Mouse (Mus musculus): ENCODE results near the gene Sf3a3. TPM values are rescaled to one million over a fixed set of nuclear protein-coding genes. Genes with fewer than 3 reads are reported as not detected.

Sf3a3 gene
- total RNA-seq (2021), result 10 to 100 TPM; 26.2 to 32.5 TPM

GRCm38 (mm10) chr4:124714545-124715481 is at the start of gene Sf3a3:
TSS of gene Sf3a3 (plus strand) at chr4:124714776.
- peak; percentile 97 to 98 for DNase-seq
- intact Hi-C loops (cut with DNase I), result loop anchor here (1.0 to 5.0 kb wide), 4 partner anchors 26 to 132 kb away; partner anchors contain the start of genes Inpp5b and Mtf1

GRCm38 (mm10) chr4:124667476-124668033 is 47.0 kb upstream of the Sf3a3 start:
- intact Hi-C loops (cut with DNase I), result loop anchor here (5.0 kb wide), 1 partner anchor 710 kb away; no protein-coding TSS in a partner anchor
- no peak for DNase-seq

GRCm38 (mm10) chr4:124668078-124668477 is 46.5 kb upstream of the Sf3a3 start:
- no peak for DNase-seq
- intact Hi-C loops (cut with DNase I), result loop anchor here (5.0 kb wide), 1 partner anchor 711 kb away; no protein-coding TSS in a partner anchor

- DNase-seq, result no peak
- intact Hi-C loops (cut with DNase I), result no loop called here
Measured at GRCm38 (mm10) chr4:124670232-124670631, 44.3 kb upstream of the Sf3a3 start.

- intact Hi-C loops (cut with DNase I), result no loop called here
- DNase-seq, result no peak
Measured at GRCm38 (mm10) chr4:124671583-124671982, 43.0 kb upstream of the Sf3a3 start.

- intact Hi-C loops (cut with DNase I), result no loop called here
- DNase-seq, result no peak
Measured at GRCm38 (mm10) chr4:124672347-124673320, 41.9 kb upstream of the Sf3a3 start.

GRCm38 (mm10) chr4:124674334-124675032 is 40.1 kb upstream of the Sf3a3 start:
- no peak for DNase-seq
- intact Hi-C loops (cut with DNase I), result loop anchor here (1.0 to 2.0 kb wide), 3 partner anchors 446 to 734 kb away; no protein-coding TSS in a partner anchor

- peak; percentile 45 to 75 for DNase-seq
- intact Hi-C loops (cut with DNase I), result loop anchor here (1.0 to 2.0 kb wide), 3 partner anchors 446 to 734 kb away; no protein-coding TSS in a partner anchor
Measured at GRCm38 (mm10) chr4:124675037-124675436, 39.5 kb upstream of the Sf3a3 start.

GRCm38 (mm10) chr4:124675958-124676357 is 38.6 kb upstream of the Sf3a3 start:
- intact Hi-C loops (cut with DNase I), result loop anchor here (1.0 to 2.0 kb wide), 3 partner anchors 447 to 735 kb away; no protein-coding TSS in a partner anchor
- no peak for DNase-seq

- peak in 1 of 2 experiments; percentile 43 for DNase-seq
- intact Hi-C loops (cut with DNase I), result loop anchor here (1.0 kb wide), 1 partner anchor 28 kb away; no protein-coding TSS in a partner anchor
Measured at GRCm38 (mm10) chr4:124682270-124682669, 32.3 kb upstream of the Sf3a3 start.

- DNase-seq, result no peak
- intact Hi-C loops (cut with DNase I), result loop anchor here (1.0 kb wide), 1 partner anchor 31 kb away; the partner anchor contains the start of gene Sf3a3
Measured at GRCm38 (mm10) chr4:124683474-124683873, 31.1 kb upstream of the Sf3a3 start.

GRCm38 (mm10) chr4:124685004-124685403 is 29.6 kb upstream of the Sf3a3 start:
- intact Hi-C loops (cut with DNase I), result no loop called here
- DNase-seq, result no peak

- intact Hi-C loops (cut with DNase I), result no loop called here
- DNase-seq, result no peak
Measured at GRCm38 (mm10) chr4:124685453-124685852, 29.1 kb upstream of the Sf3a3 start.

- DNase-seq, result no peak
- intact Hi-C loops (cut with DNase I), result no loop called here
Measured at GRCm38 (mm10) chr4:124685897-124686402, 28.6 kb upstream of the Sf3a3 start.

GRCm38 (mm10) chr4:124691455-124691854 is 23.1 kb upstream of the Sf3a3 start:
- intact Hi-C loops (cut with DNase I), result no loop called here
- DNase-seq, result no peak

- intact Hi-C loops (cut with DNase I), result no loop called here
- no peak for DNase-seq
Measured at GRCm38 (mm10) chr4:124692416-124692861, 22.1 kb upstream of the Sf3a3 start.

GRCm38 (mm10) chr4:124693135-124693894 is 21.3 kb upstream of the Sf3a3 start, which contains the start of gene Utp11:
TSS of gene Utp11 (minus strand) at chr4:124693600.
- intact Hi-C loops (cut with DNase I), result no loop called here
- peak; percentile 92 to 93 for DNase-seq

GRCm38 (mm10) chr4:124694572-124694971 is 20.0 kb upstream of the Sf3a3 start:
- intact Hi-C loops (cut with DNase I), result no loop called here
- DNase-seq, result no peak

Measured in heart, postnatal 10 days (tissue).